Mouse (Mus musculus): Measurements from ENCODE around the gene Telo2. TPM values are rescaled to one million over a fixed set of nuclear protein-coding genes. Genes with fewer than 3 reads are reported as not detected.

Gene Telo2
- 7.6 and 8.7 TPM in 2 replicates for polyA plus RNA-seq (2015; fragmentation: Nextera tagmentation; extraction: Ambion mirVana)

- no peaks in the 10 kb centered on the region for H3K27me3 ChIP-seq (replicated peaks; ENCODE audit: control insufficient read depth, insufficient read depth, low read length)
- no peaks in the 10 kb centered on the region for H3K9me3 ChIP-seq (ENCODE audit: control insufficient read depth)
- H3K4me3 ChIP-seq (ENCODE audit: low read depth, low read length) = peak within 1 kb of the TSS; percentile 49
- no peaks in the 10 kb centered on the region; the same call in 1 of the 2 replicates for H3K4me1 ChIP-seq (replicated peaks; ENCODE audit: control insufficient read depth, insufficient read depth, low read length)
- peak; percentile 87 for ATAC-seq
- WGBS = 5% methylated on average over 38 of the region's 40 CpGs
- TF ChIP-seq CTCF (IDR thresholded peaks at IDR 0.05; ENCODE audit: low read depth) = no peak
- peak within 1 kb of the TSS; percentile 91 for H3K4me2 ChIP-seq (replicated peaks; ENCODE audit: low read depth)
- peaks cover 2% of the 10 kb centered on the region; the same call in 1 of the 2 replicates for H3K36me3 ChIP-seq (ENCODE audit: control insufficient read depth, insufficient read depth)
- peak within 1 kb of the TSS; percentile 89 for H3K27ac ChIP-seq (ENCODE audit: low read depth, low read length)
- peak within 1 kb of the TSS; percentile 57 for H3K9ac ChIP-seq (ENCODE audit: low read depth, low read length)
Observed at GRCm38 (mm10) chr17:25115664-25116432, at the start of gene Telo2. Gene Telo2 (minus strand): TSS chr17:25115967.

GRCm38 (mm10) chr17:25164770-25165169 lies 49.0 kb upstream of the Telo2 start:
- TF ChIP-seq CTCF (IDR thresholded peaks at IDR 0.05; ENCODE audit: low read depth) = no peak

GRCm38 (mm10) chr17:25163387-25163786 lies 47.6 kb upstream of the Telo2 start:
- TF ChIP-seq CTCF (IDR thresholded peaks at IDR 0.05; ENCODE audit: low read depth) = no peak
- no peak overlapping the region for H3K9ac ChIP-seq (ENCODE audit: low read depth, low read length)
- H3K36me3 ChIP-seq (ENCODE audit: control insufficient read depth, insufficient read depth) = peaks cover 36% of the 10 kb centered on the region
- WGBS = 66% methylated on average over 7 of the region's 7 CpGs
- no peaks in the 10 kb centered on the region for H3K4me1 ChIP-seq (replicated peaks; ENCODE audit: control insufficient read depth, insufficient read depth, low read length)
- H3K27ac ChIP-seq (ENCODE audit: low read depth, low read length) = no peak overlapping the region
- H3K9me3 ChIP-seq (ENCODE audit: control insufficient read depth) = no peaks in the 10 kb centered on the region
- H3K4me3 ChIP-seq (ENCODE audit: low read depth, low read length) = no peak overlapping the region
- ATAC-seq = no peak
- no peaks in the 10 kb centered on the region for H3K27me3 ChIP-seq (replicated peaks; ENCODE audit: control insufficient read depth, insufficient read depth, low read length)
- H3K4me2 ChIP-seq (replicated peaks; ENCODE audit: low read depth) = no peak overlapping the region

More at GRCm38 (mm10) chr17:25164770-25165169, 49.0 kb upstream of the Telo2 start:
- no peak overlapping the region for H3K4me2 ChIP-seq (replicated peaks; ENCODE audit: low read depth)
- no peak overlapping the region for H3K27ac ChIP-seq (ENCODE audit: low read depth, low read length)
- H3K9me3 ChIP-seq (ENCODE audit: control insufficient read depth) = no peaks in the 10 kb centered on the region
- no peaks in the 10 kb centered on the region for H3K4me1 ChIP-seq (replicated peaks; ENCODE audit: control insufficient read depth, insufficient read depth, low read length)
- peaks cover 28% of the 10 kb centered on the region for H3K36me3 ChIP-seq (ENCODE audit: control insufficient read depth, insufficient read depth)
- no peak for ATAC-seq
- H3K4me3 ChIP-seq (ENCODE audit: low read depth, low read length) = no peak overlapping the region
- H3K27me3 ChIP-seq (replicated peaks; ENCODE audit: control insufficient read depth, insufficient read depth, low read length) = no peaks in the 10 kb centered on the region
- no peak overlapping the region for H3K9ac ChIP-seq (ENCODE audit: low read depth, low read length)
- 89% methylated on average over 3 of the region's 3 CpGs for WGBS

- no peak within 1 kb of the TSS for H3K4me3 ChIP-seq (ENCODE audit: low read depth, low read length)
- H3K9ac ChIP-seq (ENCODE audit: low read depth, low read length) = no peak within 1 kb of the TSS
- H3K4me2 ChIP-seq (replicated peaks; ENCODE audit: low read depth) = no peak within 1 kb of the TSS
- peaks cover 44% of the 10 kb centered on the region for H3K36me3 ChIP-seq (ENCODE audit: control insufficient read depth, insufficient read depth)
- 82% methylated on average over 1 of the region's 1 CpGs for WGBS
- no peaks in the 10 kb centered on the region for H3K9me3 ChIP-seq (ENCODE audit: control insufficient read depth)
- no peak for TF ChIP-seq CTCF (IDR thresholded peaks at IDR 0.05; ENCODE audit: low read depth)
- H3K4me1 ChIP-seq (replicated peaks; ENCODE audit: control insufficient read depth, insufficient read depth, low read length) = no peaks in the 10 kb centered on the region
- ATAC-seq = no peak
- H3K27me3 ChIP-seq (replicated peaks; ENCODE audit: control insufficient read depth, insufficient read depth, low read length) = no peaks in the 10 kb centered on the region
- H3K27ac ChIP-seq (ENCODE audit: low read depth, low read length) = no peak within 1 kb of the TSS
Observed at GRCm38 (mm10) chr17:25162161-25162560, 46.4 kb upstream of the Telo2 start, which contains the start of gene Ccdc154. Gene Ccdc154 (plus strand): TSS chr17:25162461.

GRCm38 (mm10) chr17:25139960-25140359 lies 24.2 kb upstream of the Telo2 start:
- WGBS = 61% methylated on average over 4 of the region's 4 CpGs
- H3K9ac ChIP-seq (ENCODE audit: low read depth, low read length) = no peak overlapping the region
- no peak overlapping the region for H3K4me3 ChIP-seq (ENCODE audit: low read depth, low read length)
- ATAC-seq = no peak
- peaks cover 9% of the 10 kb centered on the region; the same call in 1 of the 2 replicates for H3K36me3 ChIP-seq (ENCODE audit: control insufficient read depth, insufficient read depth)
- no peaks in the 10 kb centered on the region for H3K9me3 ChIP-seq (ENCODE audit: control insufficient read depth)
- no peaks in the 10 kb centered on the region for H3K4me1 ChIP-seq (replicated peaks; ENCODE audit: control insufficient read depth, insufficient read depth, low read length)
- H3K27me3 ChIP-seq (replicated peaks; ENCODE audit: control insufficient read depth, insufficient read depth, low read length) = no peaks in the 10 kb centered on the region
- no peak overlapping the region for H3K4me2 ChIP-seq (replicated peaks; ENCODE audit: low read depth)
- TF ChIP-seq CTCF (IDR thresholded peaks at IDR 0.05; ENCODE audit: low read depth) = peak; percentile 62
- H3K27ac ChIP-seq (ENCODE audit: low read depth, low read length) = no peak overlapping the region

- no peak overlapping the region for H3K4me3 ChIP-seq (ENCODE audit: low read depth, low read length)
- H3K4me1 ChIP-seq (replicated peaks; ENCODE audit: control insufficient read depth, insufficient read depth, low read length) = peaks cover 2% of the 10 kb centered on the region; the same call in 1 of the 2 replicates
- H3K9ac ChIP-seq (ENCODE audit: low read depth, low read length) = no peak overlapping the region
- TF ChIP-seq CTCF (IDR thresholded peaks at IDR 0.05; ENCODE audit: low read depth) = no peak
- no peaks in the 10 kb centered on the region for H3K27me3 ChIP-seq (replicated peaks; ENCODE audit: control insufficient read depth, insufficient read depth, low read length)
- no peak overlapping the region for H3K4me2 ChIP-seq (replicated peaks; ENCODE audit: low read depth)
- no peaks in the 10 kb centered on the region for H3K9me3 ChIP-seq (ENCODE audit: control insufficient read depth)
- ATAC-seq = no peak
- no peak overlapping the region for H3K27ac ChIP-seq (ENCODE audit: low read depth, low read length)
- WGBS = 90% methylated on average over 1 of the region's 1 CpGs
- 0 out of 2 replicates have a peak, but pooled peaks cover 2% of the 10 kb centered on the region for H3K36me3 ChIP-seq (ENCODE audit: control insufficient read depth, insufficient read depth)
Observed at GRCm38 (mm10) chr17:25138803-25139202, 23.0 kb upstream of the Telo2 start.

Measured in intestine, postnatal 0 days (tissue).